Mouse (Mus musculus) forebrain, embryonic 10.5 days (tissue): Measurements from ENCODE around the gene Sorcs2. TPM values are rescaled to one million over a fixed set of nuclear protein-coding genes. Genes with fewer than 3 reads are reported as not detected.
A peak's percentile ranks its signal among the peaks of the same experiment; 100 is the strongest.

ENCODE experiments used
- DNase-seq: peaks from one replicate; pipeline ENCODE4 v3.0.0-alpha.2; 2017; ENCODE audit warnings: low spot score; ENCODE audit errors: extremely low spot score
- H3K27ac ChIP-seq: fragments of 300-500 bp; sonication (generic); 2 replicates; pipeline ENCODE4 v1.5.1; 2016; ENCODE audit warnings: mild to moderate bottlenecking
- H3K27me3 ChIP-seq: fragments of 300-500 bp; sonication (generic); 2 replicates; pipeline ENCODE4 v1.6.1; 2016; ENCODE audit warnings: mild to moderate bottlenecking; ENCODE audit not compliant: poor library complexity, severe bottlenecking
- H3K36me3 ChIP-seq: fragments of 300-500 bp; sonication (generic); replicated peaks from 2 replicates; pipeline ENCODE4 v1.6.1; 2016; ENCODE audit warnings: mild to moderate bottlenecking, moderate library complexity
- H3K4me1 ChIP-seq: fragments of 300-500 bp; sonication (generic); 2 replicates; pipeline ENCODE4 v1.6.1; 2016
- H3K4me3 ChIP-seq: fragments of 300-500 bp; sonication (generic); 2 replicates; pipeline ENCODE4 v1.5.1; 2016; ENCODE audit warnings: mild to moderate bottlenecking, moderate library complexity
- H3K9me3 ChIP-seq: fragments of 300-500 bp; sonication (generic); 2 replicates; pipeline ENCODE4 v1.6.1; 2016; ENCODE audit warnings: mild to moderate bottlenecking, moderate library complexity
- WGBS: fragments of 180-500 bp; shearing (Covaris S2); methylation state at CpG from one replicate; pipeline ENCODE4 v1.1.7; 2016; 5-methylcytosine and 5-hydroxymethylcytosine counted together
- polyA plus RNA-seq: library from polyadenylated mRNA; unstranded; fragments of >200 nt; fragmentation: Nextera tagmentation; extraction: Ambion mirVana; gene quantifications from 2 replicates; pipeline ENCODE4 v1.2.1, GENCODE M21; 2016

Sorcs2 gene
- polyA plus RNA-seq, 1 experiment from 2014 or later: 4.7 TPM

- H3K4me1 ChIP-seq: peaks cover 2% of the 10 kb centered on the region
- WGBS: 77% methylated on average over 3 of the region's 3 CpGs
- no peaks in the 10 kb centered on the region for H3K27me3 ChIP-seq
- DNase-seq: no peak
- H3K27ac ChIP-seq: no peak overlapping the region
- no peaks in the 10 kb centered on the region for H3K9me3 ChIP-seq
- no peak overlapping the region for H3K4me3 ChIP-seq
- no peaks in the 10 kb centered on the region for H3K36me3 ChIP-seq
Measured at GRCm38 (mm10) chr5:36135874-36136542, 261.9 kb downstream of the Sorcs2 start.

- H3K27ac ChIP-seq: no peak overlapping the region
- no peaks in the 10 kb centered on the region for H3K27me3 ChIP-seq
- DNase-seq: no peak
- H3K36me3 ChIP-seq: no peaks in the 10 kb centered on the region
- no peaks in the 10 kb centered on the region for H3K9me3 ChIP-seq
- 89% methylated on average over 6 of the region's 6 CpGs for WGBS
- no peak overlapping the region for H3K4me3 ChIP-seq
- peaks cover 11% of the 10 kb centered on the region; the same call in 1 of the 2 replicates for H3K4me1 ChIP-seq
Measured at GRCm38 (mm10) chr5:36134302-36134701, 263.6 kb downstream of the Sorcs2 start.

DNA sequence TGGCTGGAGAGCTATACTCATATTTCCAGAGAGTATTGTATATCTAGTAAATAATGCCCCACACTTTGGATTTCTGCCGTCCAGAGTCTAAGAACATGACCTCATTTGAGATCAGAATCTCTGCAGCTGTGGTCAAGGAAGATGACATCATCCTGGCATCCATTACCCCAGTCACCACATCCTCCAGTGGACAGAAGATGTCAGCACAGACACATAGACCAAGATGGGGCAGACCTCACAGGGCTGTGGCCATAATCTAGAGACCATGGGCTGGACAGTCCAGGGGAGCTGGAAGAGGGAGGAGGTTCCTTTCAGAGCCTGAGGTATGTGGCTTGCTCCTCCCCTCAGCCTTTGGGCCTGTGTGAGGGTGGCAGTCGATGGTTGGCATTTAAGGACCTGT, 264.0 kb downstream of the Sorcs2 start:
- no peaks in the 10 kb centered on the region for H3K9me3 ChIP-seq
- peaks cover 12% of the 10 kb centered on the region; the same call in 1 of the 2 replicates for H3K4me1 ChIP-seq
- H3K27ac ChIP-seq: no peak overlapping the region
- WGBS: 85% methylated on average over 2 of the region's 2 CpGs
- no peak for DNase-seq
- no peaks in the 10 kb centered on the region for H3K27me3 ChIP-seq
- no peak overlapping the region for H3K4me3 ChIP-seq
- H3K36me3 ChIP-seq: no peaks in the 10 kb centered on the region

DNA sequence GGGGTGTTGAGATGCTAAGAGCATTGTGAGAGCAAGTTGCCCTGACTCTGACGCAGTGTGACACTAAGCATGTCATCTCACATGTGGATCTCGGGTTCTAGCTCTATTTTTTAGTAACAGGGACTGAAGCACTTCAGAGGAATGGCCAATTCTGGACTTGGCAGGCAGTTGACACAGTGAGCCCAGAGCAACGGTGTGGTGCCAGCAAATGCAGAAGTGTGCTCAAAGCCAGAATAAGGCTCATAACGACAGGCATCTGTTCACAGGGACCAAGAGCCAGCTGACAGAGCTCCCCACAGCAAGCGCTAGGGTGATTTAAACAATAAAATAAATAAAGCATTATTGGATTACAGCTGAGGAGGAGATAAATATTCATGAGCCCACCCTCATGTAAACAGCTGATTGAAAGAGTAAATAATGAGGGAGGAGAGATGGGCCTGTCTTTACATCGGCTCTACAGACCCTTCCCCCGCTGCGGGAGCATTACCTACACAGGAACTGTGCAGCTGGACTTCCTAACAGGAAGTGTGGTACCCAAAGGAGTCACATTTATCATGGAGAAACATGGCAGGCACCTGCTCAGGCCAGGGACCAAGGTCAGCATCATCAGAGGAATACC, 267.4 kb downstream of the Sorcs2 start:
- Histone ChIP-seq H3K4me3 (no peak overlapping the region), H3K4me1 (peaks cover 19% of the 10 kb centered on the region; the same call in 1 of the 2 replicates), H3K9me3 (no peaks in the 10 kb centered on the region), H3K27ac (no peak overlapping the region), H3K27me3 (no peaks in the 10 kb centered on the region), H3K36me3 (no peaks in the 10 kb centered on the region)
- no peak for DNase-seq
- WGBS: 72% methylated on average over 8 of the region's 8 CpGs

DNA sequence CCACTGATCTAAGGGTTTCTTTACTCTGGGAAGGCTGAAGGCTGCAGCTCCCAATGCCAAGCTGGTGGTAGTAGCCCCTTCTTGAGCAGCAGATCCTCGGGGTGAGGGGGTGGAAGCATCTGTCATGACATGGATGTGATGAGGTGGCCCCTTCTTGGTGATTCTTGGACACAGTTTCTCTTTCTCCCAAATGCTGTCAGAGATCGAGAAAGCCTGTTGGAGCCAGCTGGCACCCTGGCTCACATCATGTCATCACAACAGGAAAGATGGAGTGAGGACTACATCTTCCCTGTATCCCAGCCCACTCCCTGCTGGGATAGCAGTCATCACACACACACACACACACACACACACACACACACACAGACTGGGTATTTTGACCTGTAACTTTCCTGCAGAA, 268.3 kb downstream of the Sorcs2 start:
- DNase-seq: no peak
- peaks cover 19% of the 10 kb centered on the region; the same call in 1 of the 2 replicates for H3K4me1 ChIP-seq
- H3K36me3 ChIP-seq: no peaks in the 10 kb centered on the region
- WGBS: 76% methylated on average over 2 of the region's 2 CpGs
- no peak overlapping the region for H3K27ac ChIP-seq
- no peaks in the 10 kb centered on the region for H3K9me3 ChIP-seq
- no peak overlapping the region for H3K4me3 ChIP-seq
- H3K27me3 ChIP-seq: no peaks in the 10 kb centered on the region

DNA sequence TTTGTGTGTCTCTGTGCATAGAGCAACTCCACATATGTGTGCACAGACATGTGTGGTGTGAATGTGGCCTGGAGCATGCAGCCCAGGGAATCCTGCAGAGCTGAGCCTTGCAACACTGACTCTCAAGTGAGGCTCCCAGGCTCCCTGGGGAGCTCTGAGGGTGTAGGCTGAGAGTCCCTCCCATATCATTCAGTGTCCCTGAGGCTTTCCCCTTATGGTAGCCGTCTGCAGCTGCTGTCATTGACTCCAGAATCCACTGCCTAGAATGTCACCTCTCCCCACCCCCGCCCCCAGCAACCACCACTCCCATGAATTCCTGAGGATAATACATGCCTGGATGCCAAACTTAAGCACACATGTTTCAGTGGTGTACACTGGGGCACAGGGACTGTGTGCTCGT, 269.4 kb downstream of the Sorcs2 start:
- Histone ChIP-seq H3K36me3 (no peaks in the 10 kb centered on the region), H3K27ac (no peak overlapping the region), H3K4me1 (peaks cover 19% of the 10 kb centered on the region; the same call in 1 of the 2 replicates), H3K4me3 (no peak overlapping the region), H3K9me3 (no peaks in the 10 kb centered on the region), H3K27me3 (no peaks in the 10 kb centered on the region)
- DNase-seq: no peak
- 70% methylated on average over 3 of the region's 3 CpGs for WGBS

DNA sequence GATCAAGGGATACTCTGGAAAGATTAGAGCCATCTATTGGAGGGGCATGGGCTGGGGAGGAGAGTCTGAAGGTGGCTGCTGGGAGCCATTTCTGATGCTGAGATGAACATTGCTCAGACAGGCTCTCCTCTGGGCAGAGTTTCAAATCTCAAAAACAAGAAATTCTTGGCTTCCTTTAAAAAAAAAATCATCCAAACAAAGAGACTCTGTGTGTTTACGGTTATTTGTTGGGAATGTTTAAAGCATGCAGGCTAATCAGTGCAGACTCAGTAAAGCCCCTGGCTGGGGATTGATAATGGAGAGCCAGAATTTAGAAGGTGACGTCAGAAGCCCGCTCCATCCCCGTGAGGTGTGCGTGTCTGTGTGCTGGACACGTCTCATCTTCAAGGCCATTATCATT, 272.9 kb downstream of the Sorcs2 start:
- DNase-seq: no peak
- no peak overlapping the region for H3K27ac ChIP-seq
- H3K4me3 ChIP-seq: no peak overlapping the region
- H3K36me3 ChIP-seq: no peaks in the 10 kb centered on the region
- 89% methylated on average over 6 of the region's 6 CpGs for WGBS
- peaks cover 30% of the 10 kb centered on the region for H3K4me1 ChIP-seq
- H3K9me3 ChIP-seq: no peaks in the 10 kb centered on the region
- H3K27me3 ChIP-seq: no peaks in the 10 kb centered on the region

- 85% methylated on average over 10 of the region's 10 CpGs for WGBS
- H3K27ac ChIP-seq: peak overlapping the region; percentile 58; the same call in 1 of the 2 replicates
- DNase-seq: no peak
- no peaks in the 10 kb centered on the region for H3K9me3 ChIP-seq
- no peak overlapping the region for H3K4me3 ChIP-seq
- H3K27me3 ChIP-seq: no peaks in the 10 kb centered on the region
- no peaks in the 10 kb centered on the region for H3K36me3 ChIP-seq
- H3K4me1 ChIP-seq: peaks cover 36% of the 10 kb centered on the region
Measured at GRCm38 (mm10) chr5:36122987-36123386, 275.0 kb downstream of the Sorcs2 start.

DNA sequence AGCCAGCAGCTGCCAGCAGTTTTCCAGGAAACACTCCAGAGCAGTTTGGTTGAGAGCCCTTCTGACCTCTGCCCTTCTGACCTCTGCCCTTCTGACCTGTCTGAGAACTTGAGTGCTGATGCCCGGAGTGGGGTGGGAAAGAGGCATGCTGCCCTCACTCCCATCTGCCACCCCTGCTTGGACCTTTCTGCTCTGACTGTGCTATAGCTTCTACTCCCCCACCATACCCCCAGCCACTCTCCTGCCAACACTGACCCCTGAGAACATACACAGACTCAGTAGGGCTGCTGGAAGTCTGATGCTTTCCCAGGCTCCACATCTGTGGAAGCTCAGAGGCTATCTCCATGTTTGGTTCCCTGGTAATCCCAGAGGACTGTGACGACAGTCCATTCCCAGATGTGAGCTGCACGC, 277.0 kb downstream of the Sorcs2 start:
- Histone ChIP-seq H3K4me3 (no peak overlapping the region), H3K4me1 (peaks cover 43% of the 10 kb centered on the region), H3K9me3 (no peaks in the 10 kb centered on the region), H3K36me3 (no peaks in the 10 kb centered on the region), H3K27ac (peak overlapping the region; percentile 15; the same call in 1 of the 2 replicates), H3K27me3 (no peaks in the 10 kb centered on the region)
- WGBS: 36% methylated on average over 3 of the region's 3 CpGs
- no peak for DNase-seq

DNA sequence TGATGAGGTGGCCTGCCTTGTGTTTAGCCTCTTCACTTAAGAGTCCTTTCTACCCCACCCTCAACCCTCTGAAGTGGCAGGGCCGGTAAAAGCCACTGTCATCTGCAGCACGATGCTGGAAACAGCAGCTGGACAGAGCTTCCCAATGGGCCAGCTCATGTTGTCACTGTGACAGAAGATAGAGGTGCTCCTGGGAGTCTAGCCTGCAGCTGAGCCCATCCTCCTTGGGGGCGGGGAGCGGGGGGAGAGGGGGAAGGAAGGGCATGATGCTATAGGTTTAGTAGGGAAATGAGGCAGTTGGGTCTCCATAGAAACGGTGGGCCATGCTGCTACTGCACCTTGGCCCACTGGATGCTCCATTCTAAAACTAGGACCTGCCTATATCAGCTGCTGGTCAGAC, 279.9 kb downstream of the Sorcs2 start:
- Histone ChIP-seq H3K4me1 (peaks cover 63% of the 10 kb centered on the region), H3K4me3 (no peak overlapping the region), H3K9me3 (no peaks in the 10 kb centered on the region), H3K27me3 (no peaks in the 10 kb centered on the region), H3K27ac (0 out of 2 replicates have a peak overlapping the region, but pooled peaks have one; percentile 20), H3K36me3 (no peaks in the 10 kb centered on the region)
- 61% methylated on average over 5 of the region's 5 CpGs for WGBS
- no peak for DNase-seq

GRCm38 (mm10) chr5:36115519-36115918, 282.4 kb downstream of the Sorcs2 start:
- peaks cover 55% of the 10 kb centered on the region for H3K4me1 ChIP-seq

DNA sequence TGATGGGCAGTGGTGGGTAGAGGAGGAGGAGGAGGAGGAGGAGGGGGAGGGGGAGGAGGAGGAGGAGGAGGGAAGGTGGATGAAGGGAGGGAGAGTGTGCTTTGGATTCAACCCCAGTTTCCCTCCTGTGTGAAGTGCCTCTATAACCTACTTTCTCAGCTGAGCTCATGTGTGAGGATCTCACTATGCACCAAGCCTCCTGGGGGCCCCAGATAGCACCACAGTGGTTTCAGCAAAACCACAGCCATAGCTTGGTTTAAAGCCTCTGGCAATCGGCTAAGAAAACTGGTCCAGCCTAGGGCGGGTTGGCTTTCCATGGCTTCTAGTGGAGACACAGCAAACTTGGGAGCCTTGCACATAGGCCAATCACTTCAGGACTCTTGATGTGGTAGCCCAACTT, 284.2 kb downstream of the Sorcs2 start:
- Histone ChIP-seq H3K4me3 (no peak overlapping the region), H3K27me3 (no peaks in the 10 kb centered on the region), H3K27ac (no peak overlapping the region), H3K9me3 (no peaks in the 10 kb centered on the region), H3K36me3 (no peaks in the 10 kb centered on the region), H3K4me1 (peaks cover 49% of the 10 kb centered on the region)
- WGBS: 89% methylated on average over 2 of the region's 2 CpGs
- DNase-seq: no peak

More at GRCm38 (mm10) chr5:36115519-36115918, 282.4 kb downstream of the Sorcs2 start:
- H3K9me3 ChIP-seq: no peaks in the 10 kb centered on the region
- peak overlapping the region; percentile 44 for H3K27ac ChIP-seq
- no peaks in the 10 kb centered on the region for H3K27me3 ChIP-seq
- H3K36me3 ChIP-seq: no peaks in the 10 kb centered on the region
- WGBS: 64% methylated on average over 7 of the region's 7 CpGs
- no peak overlapping the region for H3K4me3 ChIP-seq
- DNase-seq: no peak

GRCm38 (mm10) chr5:36112696-36113095, 285.2 kb downstream of the Sorcs2 start:
- WGBS: 67% methylated on average over 6 of the region's 6 CpGs
- no peak for DNase-seq
- H3K36me3 ChIP-seq: no peaks in the 10 kb centered on the region
- H3K27me3 ChIP-seq: no peaks in the 10 kb centered on the region
- no peak overlapping the region for H3K4me3 ChIP-seq
- H3K4me1 ChIP-seq: peaks cover 44% of the 10 kb centered on the region
- H3K9me3 ChIP-seq: no peaks in the 10 kb centered on the region
- H3K27ac ChIP-seq: 0 out of 2 replicates have a peak overlapping the region, but pooled peaks have one; percentile 8
